Mouse (Mus musculus) left cerebral cortex, postnatal 10 days (tissue): ENCODE measurements at regions not wholly inside any gene's neighbourhood (a gene's known extent, or its start where the extent isn't known, plus 50 kb on each side); places are given as distances from the start of the nearest gene placed in this dataset.
A peak's percentile ranks its signal among the peaks of the same experiment; 100 is the strongest.

Experiments used
- DNase-seq, 2 experiments: peaks; one replicate each; pipeline ENCODE4 v3.0.0; 2021 to 2022; ENCODE audit warnings: low spot score in 2 of 2, mixed read lengths in 1 of 2; ENCODE audit errors: extremely low spot score in 1 of 2
- intact Hi-C: fragments of 180-260 bp; cut with DNase I; formaldehyde crosslinking; loops from one replicate; pipeline ENCODE4 v1.15.1; 2025

- intact Hi-C loops: no loop called here
- DNase-seq: peak in 1 of 2 experiments; percentile 18
These were observed 71.7 kb downstream of the Zfp945 start for GRCm38 (mm10) chr17:22795213-22795612.

- intact Hi-C loops: no loop called here
- no peak for DNase-seq
These were observed 82.5 kb downstream of the Zfp945 start for GRCm38 (mm10) chr17:22784481-22784880.

GRCm38 (mm10) chr17:22745736-22746135, 121.2 kb downstream of the Zfp945 start:
- intact Hi-C loops: no loop called here
- DNase-seq: no peak

GRCm38 (mm10) chr17:22739581-22740178, 127.3 kb downstream of the Zfp945 start:
- DNase-seq: peak; percentile 51 to 69
- intact Hi-C loops: no loop called here

- intact Hi-C loops: no loop called here
- DNase-seq: no peak
These were observed 127.8 kb downstream of the Zfp945 start for GRCm38 (mm10) chr17:22739173-22739572.

GRCm38 (mm10) chr17:22736360-22736759, 130.6 kb downstream of the Zfp945 start:
- intact Hi-C loops: no loop called here
- no peak for DNase-seq
